Mouse (Mus musculus) cortical plate, adult 2 months (tissue): ENCODE data around the gene Sgms2. TPM values are rescaled to one million over a fixed set of nuclear protein-coding genes. Genes with fewer than 3 reads are reported as not detected.

Source experiments
- H3K27ac ChIP-seq: fragments of 200-500 bp; 2 replicates; pipeline ENCODE4 v1.5.1; 2012; ENCODE audit warnings: low read length, control low read depth, inconsistent platforms; ENCODE audit not compliant: insufficient read depth
- H3K4me1 ChIP-seq: fragments of 200-500 bp; 2 replicates; pipeline ENCODE4 v1.6.1; 2011; ENCODE audit warnings: low read length; ENCODE audit not compliant: control insufficient read depth, insufficient read depth
- H3K4me3 ChIP-seq: fragments of 200-500 bp; 2 replicates; pipeline ENCODE4 v1.5.1; 2011; ENCODE audit warnings: mild to moderate bottlenecking, low read length, control low read depth; ENCODE audit not compliant: insufficient read depth
- CTCF ChIP-seq: fragments of 200-500 bp; IDR thresholded peaks from 2 replicates; pipeline ENCODE4 v1.5.1; 2011; ENCODE audit warnings: mild to moderate bottlenecking, control low read depth, low read length; ENCODE audit not compliant: insufficient read depth; ENCODE audit errors: extremely low read depth
- POLR2A ChIP-seq: fragments of 200-500 bp; IDR thresholded peaks from 2 replicates; pipeline ENCODE4 v1.6.1; 2011; ENCODE audit warnings: mild to moderate bottlenecking, low read length, control low read depth; ENCODE audit not compliant: insufficient read depth; ENCODE audit errors: extremely low read depth
- polyA plus RNA-seq: library from polyadenylated mRNA; depleted of rRNA; stranded (reverse); fragments of >200 nt; gene quantifications from 2 replicates; pipeline ENCODE4 v1.2.3, GENCODE M21; 2012

The Sgms2 gene
- polyA plus RNA-seq, 1 experiment: 1.3 TPM

GRCm38 (mm10) chr3:131326637-131327036 lies 164.6 kb downstream of the Sgms2 start:
- Histone ChIP-seq H3K4me1 (no peaks in the 10 kb centered on the region), H3K4me3 (no peak overlapping the region), H3K27ac (no peak overlapping the region)
- TF ChIP-seq CTCF: no peak
- TF ChIP-seq POLR2A: no peak

- TF ChIP-seq POLR2A (no peak), CTCF (no peak)
- Histone ChIP-seq H3K4me3 (no peak overlapping the region), H3K4me1 (no peaks in the 10 kb centered on the region), H3K27ac (no peak overlapping the region)
Measured at GRCm38 (mm10) chr3:131322081-131322815, 169.0 kb downstream of the Sgms2 start.

GRCm38 (mm10) chr3:131320184-131320583 lies 171.0 kb downstream of the Sgms2 start:
- peak; percentile 86 for TF ChIP-seq CTCF
- no peak for TF ChIP-seq POLR2A
- no peaks in the 10 kb centered on the region for H3K4me1 ChIP-seq
- no peak overlapping the region for H3K27ac ChIP-seq
- no peak overlapping the region for H3K4me3 ChIP-seq

GRCm38 (mm10) chr3:131318211-131318610 lies 173.0 kb downstream of the Sgms2 start:
- no peaks in the 10 kb centered on the region for H3K4me1 ChIP-seq
- H3K27ac ChIP-seq: no peak overlapping the region
- no peak for TF ChIP-seq POLR2A
- TF ChIP-seq CTCF: no peak
- no peak overlapping the region for H3K4me3 ChIP-seq

GRCm38 (mm10) chr3:131317126-131317525 lies 174.1 kb downstream of the Sgms2 start:
- Histone ChIP-seq H3K27ac (no peak overlapping the region), H3K4me1 (no peaks in the 10 kb centered on the region)
- TF ChIP-seq CTCF: no peak
- no peak for TF ChIP-seq POLR2A

GRCm38 (mm10) chr3:131315957-131316510 lies 175.2 kb downstream of the Sgms2 start:
- Histone ChIP-seq H3K27ac (no peak overlapping the region), H3K4me1 (no peaks in the 10 kb centered on the region), H3K4me3 (no peak overlapping the region)
- TF ChIP-seq POLR2A: no peak
- no peak for TF ChIP-seq CTCF

More at GRCm38 (mm10) chr3:131317126-131317525, 174.1 kb downstream of the Sgms2 start:
- no peak overlapping the region for H3K4me3 ChIP-seq

GRCm38 (mm10) chr3:131312340-131312739 lies 178.9 kb downstream of the Sgms2 start:
- Histone ChIP-seq H3K27ac (no peak overlapping the region), H3K4me3 (no peak overlapping the region), H3K4me1 (no peaks in the 10 kb centered on the region)
- TF ChIP-seq POLR2A (no peak), CTCF (no peak)

- no peak for TF ChIP-seq CTCF
- TF ChIP-seq POLR2A: no peak
- no peak overlapping the region for H3K27ac ChIP-seq
- no peak overlapping the region for H3K4me3 ChIP-seq
- H3K4me1 ChIP-seq: no peaks in the 10 kb centered on the region
Measured at GRCm38 (mm10) chr3:131310572-131310971, 180.6 kb downstream of the Sgms2 start.

GRCm38 (mm10) chr3:131307811-131308210 lies 183.4 kb downstream of the Sgms2 start:
- Histone ChIP-seq H3K4me3 (no peak overlapping the region), H3K4me1 (no peaks in the 10 kb centered on the region), H3K27ac (no peak overlapping the region)
- TF ChIP-seq CTCF (no peak), POLR2A (no peak)

GRCm38 (mm10) chr3:131306255-131306654 lies 185.0 kb downstream of the Sgms2 start:
- peaks cover 2% of the 10 kb centered on the region; the same call in 1 of the 2 replicates for H3K4me1 ChIP-seq
- H3K4me3 ChIP-seq: no peak overlapping the region
- no peak for TF ChIP-seq POLR2A
- no peak for TF ChIP-seq CTCF
- H3K27ac ChIP-seq: no peak overlapping the region
